Mouse (Mus musculus) forebrain, embryonic 10.5 days (tissue): ENCODE results near the gene Traf1. TPM values are rescaled to one million over a fixed set of nuclear protein-coding genes. Genes with fewer than 3 reads are reported as not detected.
A peak's percentile ranks its signal among the peaks of the same experiment; 100 is the strongest.

ENCODE experiments used
- DNase-seq: peaks from one replicate; pipeline ENCODE4 v3.0.0-alpha.2; 2017; ENCODE audit warnings: low spot score; ENCODE audit errors: extremely low spot score
- H3K27ac ChIP-seq: fragments of 300-500 bp; sonication (generic); 2 replicates; pipeline ENCODE4 v1.5.1; 2016; ENCODE audit warnings: mild to moderate bottlenecking
- H3K27me3 ChIP-seq: fragments of 300-500 bp; sonication (generic); 2 replicates; pipeline ENCODE4 v1.6.1; 2016; ENCODE audit warnings: mild to moderate bottlenecking; ENCODE audit not compliant: poor library complexity, severe bottlenecking
- H3K36me3 ChIP-seq: fragments of 300-500 bp; sonication (generic); replicated peaks from 2 replicates; pipeline ENCODE4 v1.6.1; 2016; ENCODE audit warnings: mild to moderate bottlenecking, moderate library complexity
- H3K4me1 ChIP-seq: fragments of 300-500 bp; sonication (generic); 2 replicates; pipeline ENCODE4 v1.6.1; 2016
- H3K4me3 ChIP-seq: fragments of 300-500 bp; sonication (generic); 2 replicates; pipeline ENCODE4 v1.5.1; 2016; ENCODE audit warnings: mild to moderate bottlenecking, moderate library complexity
- H3K9me3 ChIP-seq: fragments of 300-500 bp; sonication (generic); 2 replicates; pipeline ENCODE4 v1.6.1; 2016; ENCODE audit warnings: mild to moderate bottlenecking, moderate library complexity
- WGBS: fragments of 180-500 bp; shearing (Covaris S2); methylation state at CpG from one replicate; pipeline ENCODE4 v1.1.7; 2016; 5-methylcytosine and 5-hydroxymethylcytosine counted together
- polyA plus RNA-seq: library from polyadenylated mRNA; unstranded; fragments of >200 nt; fragmentation: Nextera tagmentation; extraction: Ambion mirVana; gene quantifications from 2 replicates; pipeline ENCODE4 v1.2.1, GENCODE M21; 2016

The Traf1 gene
- polyA plus RNA-seq, 1 experiment from 2014 or later: 0.31 TPM

GRCm38 (mm10) chr2:34914823-34915082, 46.8 kb downstream of the Traf1 start:
- H3K36me3 ChIP-seq: no peaks in the 10 kb centered on the region
- peaks cover 30% of the 10 kb centered on the region for H3K4me1 ChIP-seq
- DNase-seq: no peak
- H3K27me3 ChIP-seq: peaks cover 69% of the 10 kb centered on the region
- H3K4me3 ChIP-seq: peak overlapping the region; percentile 75; the same call in 1 of the 2 replicates
- WGBS: 9% methylated on average over 2 of the region's 2 CpGs
- H3K9me3 ChIP-seq: no peaks in the 10 kb centered on the region
- H3K27ac ChIP-seq: no peak overlapping the region

GRCm38 (mm10) chr2:34914069-34914822, 47.3 kb downstream of the Traf1 start:
- peak overlapping the region; percentile 75 for H3K4me3 ChIP-seq
- peak overlapping the region; percentile 83 for H3K27ac ChIP-seq
- H3K9me3 ChIP-seq: no peaks in the 10 kb centered on the region
- peaks cover 30% of the 10 kb centered on the region for H3K4me1 ChIP-seq
- 3% methylated on average over 44 of the region's 50 CpGs for WGBS
- H3K36me3 ChIP-seq: no peaks in the 10 kb centered on the region
- DNase-seq: peak; percentile 42
- peaks cover 74% of the 10 kb centered on the region for H3K27me3 ChIP-seq

GRCm38 (mm10) chr2:34913218-34914068, 48.1 kb downstream of the Traf1 start, which contains the start of gene Phf19:
Phf19 (minus strand) TSS chr2:34914026.
- H3K4me1 ChIP-seq: peaks cover 30% of the 10 kb centered on the region
- H3K36me3 ChIP-seq: no peaks in the 10 kb centered on the region
- DNase-seq: peak; percentile 40
- WGBS: 1% methylated on average over 64 of the region's 64 CpGs
- peak within 1 kb of the TSS; percentile 83 for H3K27ac ChIP-seq
- no peaks in the 10 kb centered on the region for H3K9me3 ChIP-seq
- H3K4me3 ChIP-seq: peak within 1 kb of the TSS; percentile 75
- H3K27me3 ChIP-seq: peaks cover 78% of the 10 kb centered on the region

- no peak overlapping the region for H3K27ac ChIP-seq
- DNase-seq: no peak
- WGBS: 38% methylated on average over 7 of the region's 7 CpGs
- H3K4me1 ChIP-seq: peaks cover 30% of the 10 kb centered on the region
- H3K4me3 ChIP-seq: peak overlapping the region; percentile 75
- H3K27me3 ChIP-seq: peaks cover 82% of the 10 kb centered on the region
- no peaks in the 10 kb centered on the region for H3K9me3 ChIP-seq
- H3K36me3 ChIP-seq: no peaks in the 10 kb centered on the region
Observed at GRCm38 (mm10) chr2:34912613-34913012, 49.0 kb downstream of the Traf1 start.

- Histone ChIP-seq H3K9me3 (no peaks in the 10 kb centered on the region), H3K27ac (no peak overlapping the region), H3K27me3 (peaks cover 80% of the 10 kb centered on the region), H3K36me3 (no peaks in the 10 kb centered on the region), H3K4me3 (no peak overlapping the region), H3K4me1 (peaks cover 34% of the 10 kb centered on the region)
- DNase-seq: no peak
- WGBS: 83% methylated on average over 5 of the region's 5 CpGs
Observed at GRCm38 (mm10) chr2:34911871-34912270, 49.7 kb downstream of the Traf1 start.

- H3K36me3 ChIP-seq: no peaks in the 10 kb centered on the region
Observed at GRCm38 (mm10) chr2:34909719-34910118, 51.9 kb downstream of the Traf1 start.

GRCm38 (mm10) chr2:34906861-34907604, 54.5 kb downstream of the Traf1 start:
- no peaks in the 10 kb centered on the region for H3K9me3 ChIP-seq
- 58% methylated on average over 12 of the region's 12 CpGs for WGBS
- no peak overlapping the region for H3K27ac ChIP-seq
- peaks cover 51% of the 10 kb centered on the region for H3K27me3 ChIP-seq
- no peaks in the 10 kb centered on the region; the same call in 1 of the 2 replicates for H3K36me3 ChIP-seq
- no peak overlapping the region for H3K4me3 ChIP-seq
- H3K4me1 ChIP-seq: peaks cover 29% of the 10 kb centered on the region
- no peak for DNase-seq

More at GRCm38 (mm10) chr2:34909719-34910118, 51.9 kb downstream of the Traf1 start:
- no peak overlapping the region for H3K27ac ChIP-seq
- no peaks in the 10 kb centered on the region for H3K9me3 ChIP-seq
- WGBS: 89% methylated on average over 4 of the region's 4 CpGs
- H3K4me3 ChIP-seq: no peak overlapping the region
- peaks cover 42% of the 10 kb centered on the region for H3K4me1 ChIP-seq
- H3K27me3 ChIP-seq: peaks cover 78% of the 10 kb centered on the region
- DNase-seq: no peak

GRCm38 (mm10) chr2:34906426-34906825, 55.1 kb downstream of the Traf1 start:
- Histone ChIP-seq H3K36me3 (peaks cover 3% of the 10 kb centered on the region; the same call in 1 of the 2 replicates), H3K4me1 (peaks cover 29% of the 10 kb centered on the region), H3K27me3 (peaks cover 45% of the 10 kb centered on the region), H3K4me3 (no peak overlapping the region), H3K27ac (no peak overlapping the region), H3K9me3 (no peaks in the 10 kb centered on the region)
- 75% methylated on average over 6 of the region's 6 CpGs for WGBS
- no peak for DNase-seq

- Histone ChIP-seq H3K4me3 (peak overlapping the region; percentile 45), H3K27ac (peak overlapping the region; percentile 54; the same call in 1 of the 2 replicates), H3K27me3 (peaks cover 30% of the 10 kb centered on the region), H3K4me1 (peaks cover 29% of the 10 kb centered on the region), H3K36me3 (peaks cover 3% of the 10 kb centered on the region; the same call in 1 of the 2 replicates), H3K9me3 (no peaks in the 10 kb centered on the region)
- DNase-seq: peak; percentile 98
- under 1% methylated on average over 34 of the region's 34 CpGs for WGBS
Observed at GRCm38 (mm10) chr2:34904849-34905542, 56.6 kb downstream of the Traf1 start.

- Histone ChIP-seq H3K4me3 (no peak overlapping the region), H3K27me3 (peaks cover 20% of the 10 kb centered on the region), H3K9me3 (no peaks in the 10 kb centered on the region), H3K4me1 (peaks cover 29% of the 10 kb centered on the region), H3K36me3 (peaks cover 3% of the 10 kb centered on the region; the same call in 1 of the 2 replicates), H3K27ac (peak overlapping the region; percentile 54; the same call in 1 of the 2 replicates)
- 82% methylated on average over 4 of the region's 4 CpGs for WGBS
- DNase-seq: no peak
Observed at GRCm38 (mm10) chr2:34903652-34904405, 57.7 kb downstream of the Traf1 start.

GRCm38 (mm10) chr2:34903191-34903590, 58.4 kb downstream of the Traf1 start:
- no peaks in the 10 kb centered on the region for H3K9me3 ChIP-seq
- no peak for DNase-seq
- H3K36me3 ChIP-seq: peaks cover 3% of the 10 kb centered on the region; the same call in 1 of the 2 replicates
- no peak overlapping the region for H3K4me3 ChIP-seq
- no peak overlapping the region for H3K27ac ChIP-seq
- H3K27me3 ChIP-seq: peaks cover 24% of the 10 kb centered on the region
- WGBS: 95% methylated on average over 7 of the region's 7 CpGs
- H3K4me1 ChIP-seq: peaks cover 30% of the 10 kb centered on the region
